Mouse (Mus musculus) lung, postnatal 14 days (tissue): ENCODE data around the gene Grap2.
"Not testable (repeated sequence)": the region's sequence is repeated elsewhere in the genome, so short reads cannot be mapped to it uniquely, and the experiment has no call there.

Source experiments
- DNase-seq: peaks from one replicate; pipeline ENCODE4 v3.0.0; 2021

The Grap2 gene

DNA sequence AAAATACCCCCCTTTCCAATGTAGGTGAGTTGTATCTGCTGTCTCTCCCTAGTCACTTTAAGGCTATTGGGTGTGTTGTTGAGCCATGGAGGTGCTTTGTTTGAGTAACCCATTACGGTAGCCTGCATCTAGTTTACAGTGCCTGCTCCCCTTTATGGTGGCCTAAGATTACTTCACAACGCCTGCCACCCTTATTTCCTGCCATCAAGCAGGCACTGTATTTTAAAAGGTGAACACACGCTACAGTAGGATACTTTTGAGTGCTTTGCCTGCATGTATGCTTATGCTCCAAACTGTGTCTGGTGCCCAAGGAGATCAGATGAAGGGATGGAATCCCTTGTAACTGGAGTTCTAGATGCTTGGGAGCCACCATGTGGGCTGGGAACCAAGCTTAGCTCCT lies 5.3 kb upstream of the Grap2 start:
- no peak for DNase-seq

DNA sequence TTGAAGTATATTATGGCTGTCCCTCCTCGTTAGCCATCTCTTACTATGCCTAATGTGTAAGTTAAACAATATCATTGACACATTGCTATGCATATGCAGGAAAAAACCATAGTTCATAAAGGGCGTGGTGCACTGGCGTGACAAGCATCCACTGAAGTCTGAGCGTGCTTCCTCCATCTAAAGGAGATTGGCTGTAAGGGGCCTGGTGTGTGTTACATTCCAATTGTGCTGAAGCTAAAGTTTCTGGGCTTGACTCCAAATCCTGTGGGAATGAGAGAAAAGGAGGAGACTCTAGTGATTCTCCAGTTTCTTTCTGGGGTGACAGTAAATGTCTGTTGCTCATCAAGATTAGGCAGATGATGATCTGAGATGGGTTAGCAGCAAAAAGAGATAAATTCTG lies 4.7 kb upstream of the Grap2 start:
- DNase-seq: no peak

DNA sequence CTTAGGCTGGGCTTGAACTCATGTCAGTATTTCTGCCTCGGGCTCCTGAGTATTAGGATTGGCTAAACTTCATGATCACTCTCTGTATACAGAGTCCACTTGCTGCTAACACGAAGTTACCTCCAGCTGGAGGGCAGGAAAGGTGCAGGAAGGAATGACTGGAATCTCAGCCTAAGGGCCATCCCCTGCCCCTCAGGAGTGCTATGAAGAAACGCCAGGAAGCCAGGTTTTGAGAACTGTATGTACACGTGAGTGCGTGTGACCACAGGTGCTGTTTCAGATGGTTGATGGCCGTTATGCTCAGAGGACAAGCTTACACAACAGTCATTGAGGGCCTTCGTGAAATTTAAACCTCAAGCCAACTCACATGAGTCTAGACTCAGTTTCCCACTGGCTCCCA lies 3.2 kb upstream of the Grap2 start:
- no peak for DNase-seq

DNA sequence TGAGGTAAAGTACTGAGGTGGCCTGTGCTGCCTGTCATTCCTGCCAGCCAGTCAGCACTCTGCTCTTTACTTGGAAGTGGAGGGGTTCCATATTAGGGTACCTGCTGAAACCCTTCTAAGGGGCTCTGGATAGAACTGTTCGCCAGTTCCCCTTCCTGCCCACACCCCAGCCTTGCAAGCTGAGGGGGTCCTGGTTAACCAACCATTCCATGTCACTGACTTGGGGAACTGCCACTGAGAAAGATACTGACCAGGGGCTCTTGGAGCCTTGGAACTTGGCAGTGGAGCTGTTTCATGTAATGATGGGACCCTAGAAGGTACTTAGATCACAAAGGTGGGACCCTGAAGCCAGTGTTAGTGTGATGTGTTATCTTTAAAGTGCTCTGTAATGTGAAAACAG lies 2.2 kb upstream of the Grap2 start:
- no peak for DNase-seq

DNA sequence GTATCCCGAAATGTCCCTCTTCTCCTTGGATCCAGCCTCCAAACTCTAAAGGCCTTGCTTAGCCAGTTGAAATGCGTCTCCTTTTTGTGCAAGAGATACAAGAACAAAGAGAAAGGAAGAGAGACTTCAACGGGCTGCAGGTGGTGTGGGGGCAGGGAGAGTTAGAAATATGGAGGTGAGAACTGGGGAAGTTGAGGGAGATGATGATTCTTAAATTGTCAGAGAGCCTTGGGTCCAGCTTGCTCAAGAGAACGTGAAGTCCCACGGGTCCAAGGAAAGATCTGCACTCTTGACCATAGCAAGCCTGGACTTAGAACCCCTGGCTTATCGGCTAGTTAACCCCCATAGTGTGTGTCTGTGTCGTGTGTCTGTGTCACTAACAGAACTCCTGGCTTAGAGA lies 783 bp upstream of the Grap2 start:
- no peak for DNase-seq

DNA sequence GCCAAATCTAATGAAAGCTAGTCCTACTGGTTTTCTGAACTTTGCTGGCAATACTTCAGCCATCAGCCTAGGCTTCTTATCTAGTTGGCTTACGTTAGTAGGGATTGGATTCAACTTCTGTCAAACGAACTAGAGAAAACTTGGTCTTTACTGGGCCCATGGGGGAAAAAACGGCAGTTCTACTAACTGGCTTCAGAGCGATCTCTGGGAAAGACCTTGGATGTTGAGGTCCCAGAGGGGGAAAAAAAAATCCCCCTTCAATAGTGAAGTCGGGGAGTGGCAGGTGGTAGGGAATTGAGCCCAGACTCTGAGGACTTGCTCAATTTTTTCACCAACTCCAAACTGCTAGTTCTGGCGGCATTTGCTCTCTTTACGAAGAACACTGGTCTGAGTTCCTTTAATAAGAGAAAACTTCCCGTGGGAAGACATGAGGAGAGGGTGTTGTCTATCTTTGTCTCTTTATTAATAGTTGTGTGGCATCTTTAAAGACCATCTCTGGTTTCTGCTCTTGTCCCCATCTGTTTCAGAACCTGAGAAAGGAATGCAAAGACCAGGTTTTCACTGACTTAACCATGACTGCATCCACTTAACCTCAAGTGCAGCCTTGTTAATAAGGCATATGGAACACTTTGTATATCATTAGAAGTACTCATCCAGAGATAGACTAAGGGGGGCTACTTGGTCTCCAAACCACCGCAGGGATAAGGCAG lies 572 bp downstream of the Grap2 start:
- no peak for DNase-seq

DNA sequence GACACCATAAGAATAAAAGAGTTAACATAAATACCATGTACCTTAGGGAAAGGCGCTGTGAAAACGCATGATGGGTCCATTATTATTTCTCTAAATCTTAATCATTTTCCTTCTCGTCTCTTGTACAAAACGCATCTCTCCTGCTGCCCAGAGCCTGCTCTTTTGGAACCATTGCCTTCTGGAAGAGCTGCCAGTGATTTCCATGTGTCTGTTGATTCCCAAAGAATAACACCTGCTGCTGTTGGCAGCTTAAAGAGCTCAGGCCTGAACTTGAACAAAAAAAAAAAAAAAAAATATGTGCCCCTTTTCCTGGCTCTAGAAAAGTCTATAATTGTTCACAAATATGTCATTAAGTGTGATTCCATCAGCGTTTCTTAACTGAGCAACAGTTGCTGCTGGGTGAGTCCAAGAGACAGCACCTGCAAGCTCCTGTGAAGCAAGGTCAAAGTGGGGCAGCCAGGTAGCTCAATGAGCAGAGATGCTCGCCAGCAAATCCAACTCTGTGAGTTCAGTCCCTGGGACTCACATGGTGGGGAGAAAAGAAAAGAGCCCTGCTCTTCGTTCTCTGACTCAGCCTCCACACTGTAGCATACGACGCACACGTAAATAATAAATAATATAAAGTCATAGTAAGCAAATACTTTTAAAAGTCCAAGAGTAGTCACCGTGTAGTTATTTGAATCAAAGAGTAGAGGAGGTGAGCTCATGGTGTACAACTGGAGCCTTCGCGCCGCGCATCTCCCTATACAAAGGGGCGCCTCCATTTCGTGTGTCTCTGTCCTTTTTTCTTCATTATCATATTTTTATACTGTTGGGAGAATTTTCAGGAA lies 2.0 kb downstream of the Grap2 start:
- no peak for DNase-seq

DNA sequence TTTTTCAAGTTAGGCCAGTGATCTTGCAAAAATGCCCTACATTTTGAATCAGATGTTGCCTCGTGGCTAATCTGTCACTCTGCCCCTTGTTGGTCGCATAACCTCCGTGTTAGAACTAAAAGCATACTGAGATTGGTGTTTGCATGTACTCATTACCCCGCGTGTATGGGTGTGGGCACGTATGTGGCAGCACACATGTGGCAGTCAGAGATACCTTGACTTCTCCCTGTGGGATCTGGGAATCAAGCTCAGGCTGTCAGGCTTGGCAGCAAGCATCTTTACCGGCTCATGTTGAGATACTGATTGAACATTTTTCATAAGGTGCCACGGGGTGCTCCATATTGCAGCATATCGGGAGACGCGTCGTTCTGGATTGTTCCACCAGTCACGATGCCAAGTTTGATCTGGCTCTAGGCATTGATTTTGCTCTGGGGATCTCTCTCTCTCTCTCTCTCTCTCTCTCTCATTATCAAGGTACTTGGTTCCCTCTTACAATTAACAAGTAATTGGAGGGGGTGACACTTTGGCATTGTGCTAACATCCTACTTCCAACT lies 3.5 kb downstream of the Grap2 start:
- no peak for DNase-seq

DNA sequence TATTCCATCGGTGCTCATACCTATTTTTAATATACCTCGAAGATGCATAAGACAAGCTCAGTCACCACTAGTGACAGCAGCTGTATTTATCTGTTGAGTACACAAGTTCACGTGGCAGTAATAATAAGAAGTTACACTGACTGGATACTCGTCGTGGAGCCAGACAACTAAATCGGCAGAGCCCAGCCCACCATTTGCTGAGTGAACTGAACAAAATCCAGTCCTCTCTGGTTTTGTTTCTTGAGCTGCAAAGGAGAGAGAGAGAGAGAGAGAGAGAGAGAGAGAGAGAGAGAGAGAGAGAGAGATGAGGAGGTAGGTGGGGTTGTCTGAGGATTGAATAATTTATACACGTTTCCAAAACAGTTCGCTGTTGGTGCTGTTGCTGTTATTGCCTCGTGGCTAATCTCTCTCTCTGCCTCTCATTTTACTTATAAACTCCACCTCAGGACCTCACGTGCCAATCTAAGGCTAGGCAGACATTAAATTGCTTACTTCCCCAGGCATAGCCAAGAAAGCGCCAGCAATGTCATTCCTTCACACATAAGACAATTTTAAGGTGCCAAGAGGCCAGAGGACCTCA lies 4.1 kb downstream of the Grap2 start:
- DNase-seq: no peak

DNA sequence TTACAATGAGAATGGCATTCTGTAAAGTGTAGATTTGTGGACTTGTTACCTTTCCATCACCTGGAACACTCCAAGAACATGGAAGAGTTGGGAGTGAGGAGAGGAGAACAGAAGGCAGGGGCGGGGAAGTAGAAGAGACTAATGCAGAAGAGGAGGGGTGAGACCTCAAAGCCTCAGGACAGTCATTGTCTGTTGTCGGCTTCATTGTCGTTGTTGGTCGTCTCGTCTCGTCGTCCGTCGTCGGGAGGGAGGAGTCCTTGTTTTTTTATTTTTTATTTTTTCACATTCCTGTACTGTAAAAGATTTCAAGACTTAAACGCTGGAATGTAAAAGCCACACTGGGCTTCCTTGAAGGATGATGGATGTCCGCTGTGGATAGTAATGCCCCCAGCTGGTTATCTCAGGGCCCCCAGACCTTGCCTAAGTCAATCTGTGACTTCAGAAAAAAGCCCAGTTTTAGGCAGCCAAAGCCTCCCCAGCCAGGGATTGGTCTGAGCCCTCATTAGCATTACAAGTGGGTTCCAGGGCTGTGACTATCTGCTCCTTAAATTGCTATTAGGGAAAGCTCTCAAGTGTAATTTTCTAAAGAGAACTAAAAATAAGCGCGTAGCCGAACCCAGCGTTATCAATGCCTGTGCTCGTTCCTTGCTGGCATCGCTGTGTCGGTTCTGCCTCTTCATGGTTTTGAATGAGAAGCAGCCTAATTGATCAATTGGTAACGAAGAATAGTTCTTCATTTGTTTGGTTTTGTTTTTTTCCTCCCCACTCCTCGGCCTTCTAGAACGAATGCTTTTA lies 5.0 kb downstream of the Grap2 start:
- no peak for DNase-seq

DNA sequence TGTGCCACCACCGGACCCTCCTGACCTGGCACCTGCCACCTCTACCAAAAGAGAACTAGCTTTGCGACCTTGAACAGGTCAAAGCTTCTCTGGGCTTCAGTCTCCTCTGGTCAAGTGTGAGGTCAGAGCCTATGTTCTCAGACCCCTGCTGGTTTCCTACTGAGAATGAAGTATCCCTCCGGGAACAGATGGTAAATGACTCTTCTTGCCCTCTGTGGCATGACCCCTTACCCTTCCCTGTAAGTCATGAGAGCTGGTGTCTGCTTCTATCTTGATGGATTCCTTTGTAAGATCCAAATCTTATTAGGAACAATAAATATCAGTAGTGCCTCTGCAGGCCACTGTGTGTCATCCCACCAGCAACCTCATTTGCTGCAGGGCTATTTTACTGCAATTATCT lies 6.7 kb downstream of the Grap2 start:
- DNase-seq: no peak

DNA sequence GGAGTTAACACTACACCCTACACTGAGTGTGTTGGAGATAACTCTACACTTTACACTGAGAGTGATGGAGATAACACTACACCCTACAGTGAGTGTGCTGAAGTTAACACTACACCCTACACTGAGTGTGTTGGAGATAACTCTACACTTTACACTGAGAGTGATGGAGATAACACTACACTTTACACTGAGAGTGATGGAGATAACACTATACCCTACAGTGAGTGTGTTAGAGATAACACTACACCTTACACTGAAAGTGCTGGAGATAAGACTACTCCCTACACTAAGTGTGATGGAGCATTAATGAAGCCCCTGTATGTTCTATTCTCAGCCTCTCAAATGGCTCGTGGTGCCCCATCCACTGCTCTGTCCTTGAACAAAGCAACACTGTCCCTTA lies 8.2 kb downstream of the Grap2 start:
- not testable (repeated sequence) for DNase-seq

DNA sequence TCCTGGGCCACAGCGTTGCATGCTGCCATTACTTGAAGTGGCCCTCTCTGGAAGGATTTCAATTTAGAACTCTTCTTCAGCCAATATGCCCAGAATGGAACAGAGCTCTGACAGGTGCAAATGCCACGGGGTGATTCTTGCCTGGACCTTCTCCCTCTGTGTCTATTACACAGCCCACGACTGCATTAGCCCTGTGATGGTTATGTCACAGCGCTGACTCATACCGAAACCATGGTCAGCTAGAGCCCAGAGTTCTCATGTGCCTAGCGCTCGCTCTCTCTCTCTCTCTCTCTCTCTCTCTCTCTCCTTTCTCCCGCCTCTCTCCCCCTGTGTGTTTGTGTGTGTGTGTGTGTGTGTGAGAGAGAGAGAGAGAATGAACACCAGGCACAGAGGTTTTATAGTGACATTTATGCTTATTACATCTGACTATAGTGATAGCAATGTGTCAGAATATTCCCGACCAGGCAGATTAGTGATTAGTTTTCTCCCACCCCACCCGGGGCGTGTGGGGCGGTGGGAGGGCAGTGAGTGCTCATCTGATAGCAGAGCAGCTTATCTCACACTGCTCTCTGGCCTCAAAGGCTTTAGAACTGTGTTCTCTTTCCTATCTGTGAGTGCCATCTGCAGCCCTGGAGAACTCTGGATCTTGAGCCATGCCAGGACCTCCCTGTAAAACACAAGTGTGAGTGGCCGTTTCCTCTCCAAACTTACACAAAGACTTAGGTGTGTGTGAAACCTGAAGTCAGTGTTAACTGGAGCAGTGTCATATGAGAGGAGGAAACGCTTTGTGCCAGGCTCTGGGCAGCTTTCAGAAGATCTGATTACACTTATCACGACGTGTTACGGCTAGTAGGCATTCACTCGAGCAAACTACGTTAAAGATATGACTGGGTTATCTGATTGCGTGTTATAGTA lies 10.4 kb downstream of the Grap2 start:
- DNase-seq: peak; percentile 17

DNA sequence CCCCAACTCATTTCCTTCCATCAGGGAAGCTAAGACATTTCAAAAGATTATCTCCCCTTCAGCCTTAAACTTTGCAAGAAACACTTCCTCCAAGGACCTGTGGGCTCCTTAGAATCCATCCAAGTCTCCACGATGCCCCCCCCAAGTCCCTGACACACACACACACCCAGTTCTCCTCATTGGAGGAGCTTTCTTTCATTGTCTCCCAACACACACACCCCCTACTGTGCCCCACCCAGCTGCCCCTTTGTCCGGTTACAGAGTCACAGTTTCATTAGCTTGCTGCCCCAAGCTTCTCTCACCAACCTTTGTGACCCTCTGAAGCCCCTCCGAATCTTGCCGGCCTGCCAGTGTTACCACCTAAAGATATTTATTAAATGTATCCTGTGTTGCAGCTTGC lies 13.9 kb downstream of the Grap2 start:
- DNase-seq: no peak

DNA sequence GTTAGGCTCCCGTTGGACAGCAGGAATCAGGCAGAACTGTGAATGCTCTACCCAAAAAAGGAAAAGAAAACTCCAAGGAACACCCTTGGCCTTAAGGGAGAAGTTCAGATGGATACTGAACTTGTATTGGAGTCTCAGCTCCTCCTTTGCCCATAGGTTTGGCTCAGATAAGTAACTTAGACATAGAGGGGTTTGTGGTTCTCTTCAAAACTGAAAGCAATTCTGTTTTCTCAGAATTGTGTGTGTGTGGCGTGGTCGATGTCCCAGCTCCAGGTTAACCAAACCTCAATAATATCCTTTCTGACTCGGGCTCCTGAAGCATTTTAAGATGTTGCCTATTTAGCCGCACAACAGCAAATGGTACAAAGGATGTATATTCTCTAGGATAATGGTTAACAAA lies 18.2 kb downstream of the Grap2 start:
- DNase-seq: no peak

DNA sequence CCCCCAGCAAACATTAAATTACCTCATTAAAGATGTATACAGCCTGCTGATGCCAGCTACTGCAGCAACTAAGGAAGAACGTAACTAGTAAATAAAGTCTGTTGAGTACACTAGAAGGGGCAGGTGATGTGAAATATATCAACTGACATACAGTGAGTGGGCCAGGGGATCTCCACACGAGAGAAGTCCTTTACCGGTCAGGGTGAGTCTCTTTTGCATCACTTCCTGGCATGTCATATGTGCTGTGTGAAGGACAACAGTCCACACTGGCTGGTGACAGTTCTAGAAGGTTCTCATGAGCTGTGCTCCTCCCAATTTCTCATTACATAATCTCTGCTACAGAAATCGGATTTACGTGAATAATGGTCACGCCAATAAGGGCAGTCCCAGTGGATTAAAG lies 20.3 kb downstream of the Grap2 start:
- no peak for DNase-seq

DNA sequence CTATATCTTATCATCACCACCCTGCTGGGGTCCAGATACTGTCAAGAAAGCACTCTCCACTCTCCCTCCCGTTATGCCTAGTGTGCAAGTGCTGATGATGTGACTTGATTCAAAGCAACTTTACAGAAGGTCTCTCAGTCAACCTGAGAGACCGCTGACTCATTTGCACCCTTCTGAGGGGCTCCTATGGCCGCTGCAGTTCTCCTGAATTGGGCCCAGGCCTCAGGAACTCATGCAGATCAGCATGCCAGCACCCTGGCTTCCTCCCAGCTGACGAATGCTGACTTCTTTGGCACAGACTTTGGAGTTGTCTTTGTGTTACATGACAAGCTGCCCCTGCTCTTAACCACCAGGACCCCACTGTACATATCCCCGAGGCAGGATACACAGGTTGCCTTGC lies 21.5 kb downstream of the Grap2 start:
- no peak for DNase-seq

DNA sequence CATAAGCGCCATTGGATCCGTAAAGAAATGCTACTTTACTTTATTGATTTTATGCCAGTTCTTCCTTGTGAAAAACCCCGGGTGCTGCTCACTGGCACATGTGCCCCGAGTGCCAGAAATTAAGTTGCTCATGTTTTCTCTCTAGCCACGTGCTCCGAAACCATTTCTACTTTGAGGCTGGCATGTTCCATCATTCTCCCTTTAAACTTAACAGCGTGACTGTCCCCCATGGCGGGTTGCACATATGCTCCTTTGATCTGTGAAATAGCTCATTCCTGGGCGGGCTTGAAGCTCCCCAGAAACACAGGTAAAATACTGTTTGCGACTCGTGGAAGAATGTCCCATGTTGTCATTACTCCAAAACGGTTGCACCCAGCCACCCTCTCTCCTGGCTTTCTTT lies 26.4 kb downstream of the Grap2 start:
- DNase-seq: no peak

DNA sequence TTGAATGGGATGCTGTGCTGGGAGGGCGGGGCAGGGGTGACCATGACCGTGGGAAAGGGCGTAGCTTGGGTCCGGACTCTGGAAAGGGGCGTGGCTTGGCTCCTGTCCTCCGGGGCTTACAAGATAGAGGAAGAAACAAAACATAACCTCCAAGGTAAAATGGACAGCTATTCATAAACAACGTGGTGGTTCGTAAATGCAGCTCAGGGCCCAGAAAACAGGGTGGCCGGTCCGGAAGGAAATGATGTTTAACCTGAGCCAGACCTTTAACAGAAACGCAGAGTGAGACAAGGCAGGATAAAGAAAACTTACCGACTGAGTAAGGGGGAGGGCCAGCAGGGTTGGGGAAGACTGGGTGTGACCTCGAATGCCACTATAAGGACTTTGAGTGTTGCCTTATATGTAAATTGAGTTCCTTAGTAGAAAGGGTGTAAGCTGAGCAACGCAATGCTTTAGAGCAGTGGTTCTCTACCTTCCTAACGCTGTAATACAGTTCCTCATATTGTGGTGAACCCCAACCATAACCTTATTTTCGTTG lies 26.9 kb downstream of the Grap2 start:
- DNase-seq: peak; percentile 75

DNA sequence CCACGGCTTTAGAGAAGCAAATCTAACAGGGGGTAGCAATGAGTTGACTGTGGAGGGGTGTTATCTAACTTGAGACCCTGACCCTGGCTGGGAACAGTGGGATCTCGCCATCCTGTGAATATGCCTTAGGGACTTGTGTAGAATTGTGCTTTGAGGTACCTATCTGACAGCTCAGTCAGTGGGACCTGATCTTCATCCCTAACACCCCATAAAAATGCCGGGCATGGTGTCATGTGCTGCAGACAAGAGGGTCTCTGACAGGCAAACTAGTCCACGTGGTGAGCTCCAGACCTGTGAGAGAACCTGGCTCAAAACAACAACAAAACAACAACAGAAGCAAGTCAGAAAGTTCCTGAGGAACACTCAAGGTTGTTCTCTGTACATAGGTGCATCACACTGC lies 27.4 kb downstream of the Grap2 start:
- no peak for DNase-seq

DNA sequence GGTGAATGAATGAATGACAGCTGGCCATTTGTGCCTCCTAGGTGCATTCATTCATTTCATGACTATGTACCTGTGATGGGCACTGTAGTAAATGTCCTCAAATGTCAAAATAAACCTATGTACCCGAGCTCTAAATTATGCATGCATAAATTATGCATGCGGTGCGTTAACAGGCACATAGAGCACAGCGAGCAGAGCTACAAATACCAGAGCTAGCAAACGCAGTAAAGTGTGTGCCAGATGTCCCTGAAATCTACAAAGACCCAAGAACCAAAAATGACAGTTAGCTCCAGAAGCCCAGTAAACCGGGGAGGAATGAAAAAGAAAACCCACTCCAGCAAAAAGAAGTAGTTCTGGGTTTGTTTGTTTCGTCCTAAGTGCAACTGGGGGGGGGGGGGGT lies 29.1 kb downstream of the Grap2 start:
- no peak for DNase-seq

DNA sequence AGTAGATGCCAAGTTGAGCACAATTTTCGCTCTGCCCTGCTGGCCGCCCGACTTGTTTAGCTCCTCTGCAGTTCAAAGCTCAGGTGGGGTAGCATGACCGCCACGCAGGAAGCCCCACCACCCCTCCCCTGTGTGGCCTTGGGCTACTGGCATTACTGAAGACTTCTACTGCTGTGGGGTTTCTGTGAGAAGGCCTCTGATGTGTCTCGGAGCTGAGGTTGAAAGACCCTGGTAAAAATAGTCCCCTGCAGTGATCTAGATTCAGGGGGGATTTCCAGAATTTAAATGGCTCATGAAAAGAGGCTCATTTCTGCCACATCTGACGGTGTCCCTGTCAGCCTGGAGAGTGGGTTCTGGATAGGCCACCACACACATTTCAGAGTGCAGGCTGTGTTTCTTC lies 30.1 kb downstream of the Grap2 start:
- no peak for DNase-seq
